Mouse (Mus musculus) kidney, embryonic 14.5 days (tissue): ENCODE measurements around the gene Adra2c. TPM values are rescaled to one million over a fixed set of nuclear protein-coding genes. Genes with fewer than 3 reads are reported as not detected.

Experiments used
- ATAC-seq: fragments of 200-750 bp; cut with Nextera tagmentation; 2 replicates; pipeline ENCODE4 v1.8.0; 2017; ENCODE audit warnings: moderate number of reproducible peaks, mild to moderate bottlenecking, moderate TSS enrichment, moderate library complexity; ENCODE audit not compliant: low FRiP score, low TSS enrichment
- H3K27ac ChIP-seq: fragments of 300-500 bp; sonication (generic); 2 replicates; pipeline ENCODE4 v1.5.1; 2014; ENCODE audit warnings: low read depth, mild to moderate bottlenecking, low read length, moderate library complexity, mixed read lengths
- H3K27me3 ChIP-seq: fragments of 300-500 bp; sonication (generic); 2 replicates; pipeline ENCODE4 v1.6.1; 2014; ENCODE audit warnings: mild to moderate bottlenecking, low read length; ENCODE audit not compliant: control insufficient read depth, insufficient read depth
- H3K36me3 ChIP-seq: fragments of 300-500 bp; sonication (generic); 2 replicates; pipeline ENCODE4 v1.6.1; 2014; ENCODE audit warnings: low read length, mixed read lengths; ENCODE audit not compliant: control insufficient read depth, insufficient read depth
- H3K4me1 ChIP-seq: fragments of 300-500 bp; sonication (generic); 2 replicates; pipeline ENCODE4 v1.6.1; 2014; ENCODE audit warnings: low read length, mixed read lengths; ENCODE audit not compliant: control insufficient read depth, insufficient read depth
- H3K4me2 ChIP-seq: fragments of 300-500 bp; sonication (generic); replicated peaks from 2 replicates; pipeline ENCODE4 v1.6.1; 2014; ENCODE audit warnings: low read depth, mild to moderate bottlenecking, low read length
- H3K4me3 ChIP-seq: fragments of 300-500 bp; sonication (generic); 2 replicates; pipeline ENCODE4 v1.5.1; 2014; ENCODE audit warnings: mild to moderate bottlenecking, low read length
- H3K9ac ChIP-seq: fragments of 300-500 bp; sonication (generic); 2 replicates; pipeline ENCODE4 v1.6.1; 2014; ENCODE audit warnings: low read depth, mild to moderate bottlenecking, low read length, moderate library complexity
- H3K9me3 ChIP-seq: fragments of 300-500 bp; sonication (generic); 2 replicates; pipeline ENCODE4 v1.6.1; 2016; ENCODE audit warnings: low read length; ENCODE audit not compliant: control insufficient read depth
- WGBS: fragments of 180-500 bp; shearing (Covaris S2); extraction: QIAGEN DNeasy Blood & Tissue Kit; methylation state at CpG from one replicate; pipeline ENCODE4 v1.1.7; 2014; 5-methylcytosine and 5-hydroxymethylcytosine counted together
- polyA plus RNA-seq: library from polyadenylated mRNA; unstranded; fragments of >200 nt; fragmentation: Nextera tagmentation; extraction: Ambion mirVana; gene quantifications from 2 replicates; pipeline ENCODE4 v1.2.1, GENCODE M21; 2014

The Adra2c gene
- polyA plus RNA-seq, 1 experiment from 2014 or later: 0.58 TPM

DNA sequence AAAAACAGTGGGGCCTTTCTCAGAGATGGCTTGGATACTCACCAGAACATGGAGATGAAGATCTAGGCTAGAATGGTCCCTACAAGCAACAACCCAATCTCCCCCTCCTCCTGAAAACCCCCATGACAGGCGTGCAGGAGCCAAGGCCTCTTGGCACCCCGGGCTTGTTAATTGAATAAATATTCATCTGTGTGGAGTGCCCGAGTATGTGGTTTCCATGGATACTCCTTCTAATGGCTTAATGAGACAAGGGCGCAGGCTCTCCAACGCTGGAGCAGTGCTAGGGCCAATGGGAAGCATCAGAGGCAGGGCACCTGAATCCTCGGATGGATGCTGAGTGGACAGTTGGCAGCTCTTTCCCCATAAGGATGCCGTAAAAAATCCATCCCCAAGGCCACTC lies 10.6 kb upstream of the Adra2c start:
- WGBS: 68% methylated on average over 7 of the region's 7 CpGs
- H3K36me3 ChIP-seq: no peaks in the 10 kb centered on the region
- no peaks in the 10 kb centered on the region for H3K9me3 ChIP-seq
- no peak for ATAC-seq
- H3K4me1 ChIP-seq: no peaks in the 10 kb centered on the region
- H3K27ac ChIP-seq: no peak overlapping the region
- H3K9ac ChIP-seq: no peak overlapping the region
- H3K27me3 ChIP-seq: no peaks in the 10 kb centered on the region
- no peak overlapping the region for H3K4me3 ChIP-seq
- H3K4me2 ChIP-seq: no peak overlapping the region

DNA sequence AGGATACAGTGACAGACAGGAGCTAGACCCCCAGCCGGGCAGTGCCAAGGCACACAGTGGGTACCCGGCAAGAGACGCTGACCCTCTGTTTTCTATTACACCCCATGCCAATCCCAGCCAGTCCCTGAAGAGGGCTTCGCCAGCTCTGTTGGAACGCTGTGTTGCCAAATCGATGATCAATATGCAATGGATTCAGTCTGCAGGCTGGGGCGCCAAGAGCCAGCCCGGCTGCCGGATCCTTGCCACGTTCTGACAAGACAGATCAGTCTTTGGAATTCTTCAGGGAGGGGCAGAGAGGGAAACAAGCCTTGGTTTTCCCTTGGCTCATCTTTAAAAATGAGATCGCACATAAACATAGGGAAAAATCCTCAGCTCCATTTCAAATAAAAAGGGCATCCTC lies 2.8 kb upstream of the Adra2c start:
- H3K4me1 ChIP-seq: peaks cover 4% of the 10 kb centered on the region; the same call in 1 of the 2 replicates
- H3K27ac ChIP-seq: no peak overlapping the region
- no peaks in the 10 kb centered on the region for H3K36me3 ChIP-seq
- H3K9me3 ChIP-seq: no peaks in the 10 kb centered on the region
- no peak for ATAC-seq
- WGBS: 78% methylated on average over 11 of the region's 11 CpGs
- H3K27me3 ChIP-seq: peaks cover 35% of the 10 kb centered on the region
- no peak overlapping the region for H3K9ac ChIP-seq
- H3K4me3 ChIP-seq: no peak overlapping the region
- no peak overlapping the region for H3K4me2 ChIP-seq

DNA sequence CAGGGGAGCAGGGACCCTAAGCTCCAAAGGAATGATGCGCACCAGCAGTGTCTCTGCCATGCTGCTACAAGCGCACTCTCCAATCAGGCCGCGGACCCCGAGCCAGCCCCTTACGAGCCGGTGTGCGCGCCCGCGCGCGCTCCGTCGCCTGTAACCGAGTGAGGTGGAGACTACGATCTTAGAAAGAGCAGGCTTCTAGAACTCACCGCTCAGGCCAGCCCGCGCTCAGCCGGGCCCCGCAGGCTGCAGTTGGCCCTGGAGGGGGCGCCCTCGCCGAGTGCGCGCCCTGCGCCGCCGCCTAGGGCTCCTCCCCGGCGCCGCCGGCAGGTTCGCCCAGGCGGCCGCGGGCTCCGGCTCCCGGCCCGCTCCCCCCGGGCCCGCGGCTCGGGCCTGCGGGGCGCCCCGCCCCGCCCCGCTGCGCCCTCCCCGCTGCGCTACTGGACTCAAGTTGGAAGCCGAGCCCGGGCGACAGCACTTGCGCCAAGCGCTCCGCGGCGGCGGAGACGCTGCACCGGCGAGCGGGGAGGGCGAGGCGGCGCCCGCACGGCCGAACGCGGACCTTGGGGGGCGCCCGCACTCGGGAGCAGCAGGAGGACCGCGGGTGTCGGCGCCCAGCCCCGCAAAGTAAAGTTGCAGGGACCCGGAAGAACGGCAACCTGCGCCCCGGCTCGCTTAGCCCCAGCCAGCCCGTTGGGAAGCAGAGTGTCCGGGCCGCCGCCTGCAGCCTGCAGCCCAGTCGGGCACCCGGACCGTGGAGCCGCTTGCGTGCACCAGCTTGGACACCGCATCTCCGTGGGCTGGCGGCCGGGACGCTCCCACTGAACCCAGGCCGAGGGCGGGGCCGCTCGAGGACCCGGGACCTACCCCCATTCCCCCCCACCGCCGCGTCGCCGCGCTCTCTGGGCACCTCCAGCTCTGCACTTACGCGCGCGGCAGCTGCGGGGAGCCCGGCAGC lies 899 bp downstream of the Adra2c start:
- under 1% methylated on average over 84 of the region's 118 CpGs for WGBS
- Histone ChIP-seq H3K4me1 (peaks cover 8% of the 10 kb centered on the region), H3K4me2 (peak overlapping the region; percentile 96), H3K9ac (peak overlapping the region; percentile 47), H3K27me3 (peaks cover 63% of the 10 kb centered on the region), H3K27ac (no peak overlapping the region), H3K36me3 (no peaks in the 10 kb centered on the region), H3K4me3 (peak overlapping the region; percentile 54), H3K9me3 (no peaks in the 10 kb centered on the region)
- peak; percentile 51; the same call in 1 of the 2 replicates for ATAC-seq

DNA sequence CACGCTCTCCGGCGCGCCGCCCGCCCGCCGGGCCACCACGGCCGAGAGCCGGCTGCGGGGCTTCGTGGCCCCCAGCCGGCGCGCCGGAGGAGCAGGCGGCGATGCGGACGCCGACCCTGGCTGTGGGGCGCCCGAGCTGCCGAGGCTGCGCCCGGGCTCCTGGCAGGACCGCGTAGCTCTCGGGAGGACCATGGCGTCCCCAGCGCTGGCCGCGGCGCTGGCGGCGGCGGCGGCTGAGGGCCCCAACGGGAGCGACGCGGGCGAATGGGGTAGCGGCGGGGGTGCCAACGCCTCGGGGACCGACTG lies 1.5 kb downstream of the Adra2c start:
- whole genome bisulfite sequencing: under 1% methylated on average over 28 of the region's 49 CpGs
- ATAC-seq: no peak; the same call in 1 of the 2 replicates
- no peak overlapping the region for H3K27ac ChIP-seq
- peaks cover 8% of the 10 kb centered on the region for H3K4me1 ChIP-seq
- H3K27me3 ChIP-seq: peaks cover 63% of the 10 kb centered on the region
- peak overlapping the region; percentile 47 for H3K9ac ChIP-seq
- H3K4me3 ChIP-seq: peak overlapping the region; percentile 54
- no peaks in the 10 kb centered on the region for H3K9me3 ChIP-seq
- H3K4me2 ChIP-seq: peak overlapping the region; percentile 96
- H3K36me3 ChIP-seq: no peaks in the 10 kb centered on the region

DNA sequence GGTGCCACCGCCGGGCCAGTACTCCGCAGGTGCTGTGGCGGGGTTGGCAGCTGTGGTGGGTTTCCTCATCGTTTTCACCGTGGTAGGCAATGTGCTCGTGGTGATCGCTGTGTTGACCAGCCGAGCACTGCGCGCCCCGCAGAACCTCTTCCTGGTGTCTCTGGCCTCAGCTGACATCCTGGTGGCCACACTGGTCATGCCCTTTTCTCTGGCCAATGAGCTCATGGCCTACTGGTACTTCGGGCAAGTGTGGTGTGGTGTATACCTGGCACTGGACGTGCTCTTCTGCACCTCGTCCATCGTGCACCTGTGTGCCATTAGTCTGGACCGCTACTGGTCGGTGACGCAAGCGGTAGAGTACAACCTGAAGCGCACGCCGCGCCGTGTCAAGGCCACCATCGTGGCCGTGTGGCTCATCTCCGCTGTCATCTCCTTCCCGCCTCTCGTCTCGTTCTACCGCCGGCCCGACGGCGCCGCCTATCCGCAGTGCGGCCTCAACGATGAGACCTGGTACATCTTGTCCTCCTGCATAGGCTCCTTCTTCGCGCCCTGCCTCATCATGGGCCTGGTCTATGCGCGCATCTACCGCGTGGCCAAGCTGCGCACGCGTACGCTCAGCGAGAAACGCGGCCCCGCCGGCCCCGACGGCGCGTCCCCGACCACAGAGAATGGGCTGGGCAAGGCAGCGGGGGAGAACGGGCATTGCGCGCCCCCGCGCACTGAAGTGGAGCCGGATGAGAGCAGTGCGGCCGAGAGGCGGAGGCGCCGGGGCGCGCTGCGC lies 2.1 kb downstream of the Adra2c start:
- Histone ChIP-seq H3K9me3 (no peaks in the 10 kb centered on the region), H3K36me3 (no peaks in the 10 kb centered on the region), H3K4me2 (peak overlapping the region; percentile 96), H3K27me3 (peaks cover 63% of the 10 kb centered on the region), H3K4me1 (peaks cover 8% of the 10 kb centered on the region), H3K4me3 (peak overlapping the region; percentile 54), H3K9ac (peak overlapping the region; percentile 47; the same call in 1 of the 2 replicates), H3K27ac (no peak overlapping the region)
- WGBS: 5% methylated on average over 73 of the region's 75 CpGs
- ATAC-seq: peak; percentile 26

DNA sequence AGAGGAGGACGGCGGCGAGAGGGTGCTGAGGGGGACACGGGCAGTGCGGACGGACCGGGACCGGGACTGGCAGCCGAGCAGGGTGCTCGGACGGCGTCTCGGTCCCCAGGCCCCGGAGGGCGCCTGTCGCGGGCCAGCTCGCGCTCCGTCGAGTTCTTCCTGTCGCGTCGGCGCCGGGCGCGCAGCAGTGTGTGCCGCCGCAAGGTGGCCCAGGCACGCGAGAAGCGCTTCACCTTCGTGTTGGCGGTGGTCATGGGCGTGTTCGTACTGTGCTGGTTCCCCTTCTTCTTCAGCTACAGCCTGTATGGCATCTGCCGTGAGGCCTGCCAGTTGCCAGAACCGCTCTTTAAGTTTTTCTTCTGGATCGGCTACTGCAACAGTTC lies 2.7 kb downstream of the Adra2c start:
- no peak for ATAC-seq
- peak overlapping the region; percentile 96 for H3K4me2 ChIP-seq
- peaks cover 63% of the 10 kb centered on the region for H3K27me3 ChIP-seq
- H3K4me1 ChIP-seq: peaks cover 8% of the 10 kb centered on the region
- peak overlapping the region; percentile 54 for H3K4me3 ChIP-seq
- WGBS: 4% methylated on average over 34 of the region's 40 CpGs
- no peak overlapping the region for H3K27ac ChIP-seq
- H3K9me3 ChIP-seq: no peaks in the 10 kb centered on the region
- H3K36me3 ChIP-seq: no peaks in the 10 kb centered on the region
- H3K9ac ChIP-seq: peak overlapping the region; percentile 18; the same call in 1 of the 2 replicates

DNA sequence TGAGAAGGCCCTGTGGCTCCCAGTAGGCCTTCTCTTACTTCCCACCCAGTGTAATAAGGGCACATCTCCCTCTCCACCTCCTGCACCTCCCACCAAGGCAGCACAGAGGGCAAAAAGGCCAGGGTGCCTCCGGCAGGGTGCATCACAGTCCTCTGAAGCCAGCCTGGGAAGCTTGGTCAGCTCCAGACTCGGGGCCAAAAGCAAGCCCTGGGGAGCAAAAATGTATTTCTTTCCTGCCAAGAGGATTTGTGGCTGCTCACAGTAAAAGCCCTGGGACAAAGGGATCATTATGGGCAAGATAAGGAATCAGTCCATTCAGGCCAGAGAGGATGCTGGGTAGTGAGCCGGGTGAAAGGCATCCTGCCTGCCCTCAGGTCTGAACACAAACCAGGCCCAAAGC lies 7.2 kb downstream of the Adra2c start:
- H3K36me3 ChIP-seq: no peaks in the 10 kb centered on the region
- peaks cover 29% of the 10 kb centered on the region for H3K27me3 ChIP-seq
- H3K4me3 ChIP-seq: no peak overlapping the region
- H3K4me1 ChIP-seq: peaks cover 4% of the 10 kb centered on the region; the same call in 1 of the 2 replicates
- no peaks in the 10 kb centered on the region for H3K9me3 ChIP-seq
- no peak overlapping the region for H3K4me2 ChIP-seq
- ATAC-seq: no peak
- 47% methylated on average over 3 of the region's 3 CpGs for WGBS
- no peak overlapping the region for H3K9ac ChIP-seq
- no peak overlapping the region for H3K27ac ChIP-seq

DNA sequence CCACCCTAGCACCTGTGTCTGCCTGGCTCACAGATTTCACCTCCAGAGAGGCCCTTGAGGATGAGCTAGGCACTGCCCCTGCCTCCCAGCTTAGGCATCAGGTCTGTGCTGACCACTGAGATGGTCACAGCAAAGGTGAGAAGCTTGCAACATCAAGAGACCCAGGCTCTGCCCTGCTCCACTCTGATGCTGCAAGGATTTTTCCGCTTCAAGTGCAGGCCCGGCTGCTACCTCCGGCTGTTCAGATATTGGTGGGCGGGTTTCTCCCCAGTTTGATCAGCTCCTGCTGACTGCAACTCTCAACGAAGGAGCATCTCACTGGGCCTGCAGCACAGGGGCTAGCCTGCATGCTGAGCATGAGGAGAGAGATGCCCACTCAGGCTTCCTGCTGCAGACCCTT lies 8.1 kb downstream of the Adra2c start:
- 75% methylated on average over 5 of the region's 5 CpGs for WGBS
- no peak for ATAC-seq

DNA sequence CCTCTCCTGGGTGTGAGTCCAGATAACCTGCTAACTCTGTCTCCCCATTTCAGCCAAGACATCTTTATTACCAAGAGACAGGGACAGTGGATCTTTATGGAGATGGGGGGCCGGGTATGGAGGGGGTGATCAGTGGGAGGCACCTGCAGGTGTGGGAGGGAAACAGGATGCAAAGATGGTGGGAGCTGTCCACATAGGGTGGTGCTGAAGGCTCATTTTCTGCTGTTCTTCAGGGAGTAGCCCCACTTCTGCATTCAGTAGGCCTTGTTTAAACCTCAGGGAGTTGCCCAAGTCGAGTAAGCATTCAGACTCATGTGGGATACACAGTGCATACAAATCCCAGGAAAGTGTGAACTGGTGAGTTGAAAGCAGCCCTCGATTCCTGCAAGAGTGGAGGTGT lies 21.5 kb downstream of the Adra2c start:
- Histone ChIP-seq H3K9me3 (no peaks in the 10 kb centered on the region), H3K4me2 (no peak overlapping the region), H3K4me3 (no peak overlapping the region), H3K27ac (no peak overlapping the region), H3K36me3 (no peaks in the 10 kb centered on the region), H3K9ac (no peak overlapping the region), H3K27me3 (peaks cover 3% of the 10 kb centered on the region; the same call in 1 of the 2 replicates), H3K4me1 (no peaks in the 10 kb centered on the region)
- 20% methylated on average over 3 of the region's 3 CpGs for WGBS
- ATAC-seq: no peak

More for the DNA sequence above, 8.1 kb downstream of the Adra2c start:
- no peak overlapping the region for H3K4me3 ChIP-seq
- H3K36me3 ChIP-seq: no peaks in the 10 kb centered on the region
- no peak overlapping the region for H3K4me2 ChIP-seq
- H3K27ac ChIP-seq: no peak overlapping the region
- no peak overlapping the region for H3K9ac ChIP-seq
- H3K9me3 ChIP-seq: no peaks in the 10 kb centered on the region
- no peaks in the 10 kb centered on the region for H3K4me1 ChIP-seq
- H3K27me3 ChIP-seq: peaks cover 20% of the 10 kb centered on the region
